Mouse (Mus musculus): Measurements from ENCODE around the gene Hist1h2bf. TPM values are rescaled to one million over a fixed set of nuclear protein-coding genes. Genes with fewer than 3 reads are reported as not detected.

The Hist1h2bf gene
- polyA plus RNA-seq, 1 experiment from 2014 or later = 5.8 TPM

- peak; percentile 97 for DNase-seq (ENCODE audit: extremely low spot score, low spot score)
- Histone ChIP-seq H3K4me1 (peaks cover 43% of the 10 kb centered on the region), H3K36me3 (replicated peaks) (no peaks in the 10 kb centered on the region), H3K27me3 (ENCODE audit: poor library complexity, severe bottlenecking) (no peaks in the 10 kb centered on the region), H3K9me3 (no peaks in the 10 kb centered on the region), H3K27ac (peak within 1 kb of the TSS; percentile 92), H3K4me3 (peak within 1 kb of the TSS; percentile 54)
- under 1% methylated on average over 62 of the region's 70 CpGs for WGBS
These were observed 42.8 kb downstream of the Hist1h2bf start, which contains the start of gene Hist1h4h for GRCm38 (mm10) chr13:23530901-23531875. Gene Hist1h4h, plus strand, starts transcription at chr13:23531050.

GRCm38 (mm10) chr13:23530181-23530900 is 43.7 kb downstream of the Hist1h2bf start:
- WGBS = under 1% methylated on average over 20 of the region's 20 CpGs
- Histone ChIP-seq H3K36me3 (replicated peaks) (no peaks in the 10 kb centered on the region), H3K4me1 (peaks cover 47% of the 10 kb centered on the region), H3K4me3 (peak overlapping the region; percentile 54), H3K9me3 (no peaks in the 10 kb centered on the region), H3K27ac (peak overlapping the region; percentile 92), H3K27me3 (ENCODE audit: poor library complexity, severe bottlenecking) (no peaks in the 10 kb centered on the region)
- peak; percentile 49 for DNase-seq (ENCODE audit: extremely low spot score, low spot score)

- no peak for DNase-seq (ENCODE audit: extremely low spot score, low spot score)
- 50% methylated on average over 2 of the region's 2 CpGs for WGBS
- Histone ChIP-seq H3K27me3 (ENCODE audit: poor library complexity, severe bottlenecking) (no peaks in the 10 kb centered on the region), H3K27ac (peak overlapping the region; percentile 92), H3K9me3 (no peaks in the 10 kb centered on the region), H3K4me3 (peak overlapping the region; percentile 54), H3K4me1 (peaks cover 52% of the 10 kb centered on the region), H3K36me3 (replicated peaks) (no peaks in the 10 kb centered on the region)
These were observed 44.4 kb downstream of the Hist1h2bf start for GRCm38 (mm10) chr13:23529480-23530165.

GRCm38 (mm10) chr13:23529005-23529404 is 45.0 kb downstream of the Hist1h2bf start:
- DNase-seq (ENCODE audit: extremely low spot score, low spot score) = no peak
- Histone ChIP-seq H3K27me3 (ENCODE audit: poor library complexity, severe bottlenecking) (no peaks in the 10 kb centered on the region), H3K9me3 (no peaks in the 10 kb centered on the region), H3K36me3 (replicated peaks) (no peaks in the 10 kb centered on the region), H3K4me3 (peak overlapping the region; percentile 54), H3K27ac (peak overlapping the region; percentile 65; the same call in 1 of the 2 replicates), H3K4me1 (peaks cover 52% of the 10 kb centered on the region)
- WGBS = 91% methylated on average over 5 of the region's 5 CpGs

GRCm38 (mm10) chr13:23526312-23526711 is 47.7 kb downstream of the Hist1h2bf start:
- no peaks in the 10 kb centered on the region for H3K9me3 ChIP-seq
- WGBS = under 1% methylated on average over 17 of the region's 17 CpGs
- H3K27me3 ChIP-seq (ENCODE audit: poor library complexity, severe bottlenecking) = no peaks in the 10 kb centered on the region
- H3K36me3 ChIP-seq (replicated peaks) = no peaks in the 10 kb centered on the region
- peak overlapping the region; percentile 52 for H3K4me3 ChIP-seq
- peaks cover 39% of the 10 kb centered on the region for H3K4me1 ChIP-seq
- peak overlapping the region; percentile 83 for H3K27ac ChIP-seq
- peak; percentile 91 for DNase-seq (ENCODE audit: extremely low spot score, low spot score)

- Histone ChIP-seq H3K4me1 (peaks cover 42% of the 10 kb centered on the region), H3K4me3 (peak overlapping the region; percentile 52), H3K36me3 (replicated peaks) (no peaks in the 10 kb centered on the region), H3K27me3 (ENCODE audit: poor library complexity, severe bottlenecking) (no peaks in the 10 kb centered on the region), H3K27ac (peak overlapping the region; percentile 52; the same call in 1 of the 2 replicates), H3K9me3 (no peaks in the 10 kb centered on the region)
- DNase-seq (ENCODE audit: extremely low spot score, low spot score) = no peak
- 4% methylated on average over 10 of the region's 10 CpGs for WGBS
These were observed 48.1 kb downstream of the Hist1h2bf start for GRCm38 (mm10) chr13:23525901-23526300.

- H3K27ac ChIP-seq = no peak overlapping the region
- peak overlapping the region; percentile 52 for H3K4me3 ChIP-seq
- H3K4me1 ChIP-seq = peaks cover 46% of the 10 kb centered on the region
- peak; percentile 82 for DNase-seq (ENCODE audit: extremely low spot score, low spot score)
- H3K9me3 ChIP-seq = no peaks in the 10 kb centered on the region
- no peaks in the 10 kb centered on the region for H3K36me3 ChIP-seq (replicated peaks)
- 8% methylated on average over 5 of the region's 5 CpGs for WGBS
- no peaks in the 10 kb centered on the region for H3K27me3 ChIP-seq (ENCODE audit: poor library complexity, severe bottlenecking)
These were observed 49.3 kb downstream of the Hist1h2bf start for GRCm38 (mm10) chr13:23524654-23525053.

- no peak for DNase-seq (ENCODE audit: extremely low spot score, low spot score)
- Histone ChIP-seq H3K4me3 (no peak overlapping the region), H3K36me3 (replicated peaks) (no peaks in the 10 kb centered on the region), H3K27me3 (ENCODE audit: poor library complexity, severe bottlenecking) (no peaks in the 10 kb centered on the region), H3K27ac (no peak overlapping the region), H3K9me3 (no peaks in the 10 kb centered on the region), H3K4me1 (peaks cover 39% of the 10 kb centered on the region)
- 64% methylated on average over 5 of the region's 5 CpGs for WGBS
These were observed 50.0 kb downstream of the Hist1h2bf start for GRCm38 (mm10) chr13:23523976-23524375.

Small RNA genes lying within 50 kb of the gene (microRNA-seq; reads per million reads assigned to microRNA genes)
- gene Gm44297 (0.90 reads per million), gene Gm44359 (not detected), gene Gm44394 (not detected)

Other genes starting within 250 kb of the Hist1h2bf start
- gene Zfp322a, start 205.0 kb downstream of the Hist1h2bf start, polyA plus RNA-seq (2016; fragmentation: Nextera tagmentation; extraction: Ambion mirVana) = 57.1 and 58.7 TPM in 2 replicates
- 15.3 and 15.5 TPM in 2 replicates for gene Abt1, start 150.3 kb downstream of the Hist1h2bf start, polyA plus RNA-seq (2016; fragmentation: Nextera tagmentation; extraction: Ambion mirVana)
- gene Btn1a1, start 108.3 kb downstream of the Hist1h2bf start, polyA plus RNA-seq (2016; fragmentation: Nextera tagmentation; extraction: Ambion mirVana) = 0.09 TPM in 1 of 2 replicates, not detected in the other
- 0.52 and 0.54 TPM in 2 replicates for gene Btn2a2, start 85.3 kb downstream of the Hist1h2bf start, polyA plus RNA-seq (2016; fragmentation: Nextera tagmentation; extraction: Ambion mirVana)
- 3.8 and 4.0 TPM in 2 replicates for gene Hist1h4h, start 43.1 kb downstream of the Hist1h2bf start, polyA plus RNA-seq (2016; fragmentation: Nextera tagmentation; extraction: Ambion mirVana)
- 6.7 and 9.5 TPM in 2 replicates for gene Hist1h2af, start 40.3 kb downstream of the Hist1h2bf start, polyA plus RNA-seq (2016; fragmentation: Nextera tagmentation; extraction: Ambion mirVana)
- gene Hist1h3g, start 38.8 kb downstream of the Hist1h2bf start, polyA plus RNA-seq (2016; fragmentation: Nextera tagmentation; extraction: Ambion mirVana) = 6.3 and 8.1 TPM in 2 replicates
- 0.74 and 0.79 TPM in 2 replicates for gene Hist1h2bh, start 30.8 kb downstream of the Hist1h2bf start, polyA plus RNA-seq (2016; fragmentation: Nextera tagmentation; extraction: Ambion mirVana)
- gene Hist1h3f, start 30.1 kb downstream of the Hist1h2bf start, polyA plus RNA-seq (2016; fragmentation: Nextera tagmentation; extraction: Ambion mirVana) = 1.00 and 1.7 TPM in 2 replicates
- gene Hist1h4f, start 22.5 kb downstream of the Hist1h2bf start, polyA plus RNA-seq (2016; fragmentation: Nextera tagmentation; extraction: Ambion mirVana) = 0.53 and 0.60 TPM in 2 replicates
- gene Hist1h1d, start 20.9 kb downstream of the Hist1h2bf start, polyA plus RNA-seq (2016; fragmentation: Nextera tagmentation; extraction: Ambion mirVana) = 0.58 and 0.60 TPM in 2 replicates
- gene Hist1h3e, start 11.8 kb downstream of the Hist1h2bf start, polyA plus RNA-seq (2016; fragmentation: Nextera tagmentation; extraction: Ambion mirVana) = 6.1 and 6.7 TPM in 2 replicates
- 102 and 105 TPM in 2 replicates for gene Hist1h2ae, start 3.0 kb downstream of the Hist1h2bf start, polyA plus RNA-seq (2016; fragmentation: Nextera tagmentation; extraction: Ambion mirVana)
- 6.4 and 6.7 TPM in 2 replicates for gene Hist1h2bg, start 2.8 kb downstream of the Hist1h2bf start, polyA plus RNA-seq (2016; fragmentation: Nextera tagmentation; extraction: Ambion mirVana)
- 1.5 TPM in 2 replicates for gene Hist1h2ad, start 185 bp upstream of the Hist1h2bf start, polyA plus RNA-seq (2016; fragmentation: Nextera tagmentation; extraction: Ambion mirVana)
- gene Hist1h3d, start 1.6 kb upstream of the Hist1h2bf start, polyA plus RNA-seq (2016; fragmentation: Nextera tagmentation; extraction: Ambion mirVana) = 7.1 and 7.2 TPM in 2 replicates
- gene Hist1h4d, start 7.4 kb upstream of the Hist1h2bf start, polyA plus RNA-seq (2016; fragmentation: Nextera tagmentation; extraction: Ambion mirVana) = 112 and 119 TPM in 2 replicates
- gene Hist1h2be, start 46.9 kb upstream of the Hist1h2bf start, polyA plus RNA-seq (2016; fragmentation: Nextera tagmentation; extraction: Ambion mirVana) = 3.2 and 3.6 TPM in 2 replicates
- 19.8 and 21.4 TPM in 2 replicates for gene Hist1h1e, start 48.4 kb upstream of the Hist1h2bf start, polyA plus RNA-seq (2016; fragmentation: Nextera tagmentation; extraction: Ambion mirVana)
- gene Hist1h2ac, start 109.8 kb upstream of the Hist1h2bf start, polyA plus RNA-seq (2016; fragmentation: Nextera tagmentation; extraction: Ambion mirVana) = 1.00 and 1.1 TPM in 2 replicates
- 17.2 and 19.3 TPM in 2 replicates for gene Hist1h2bc, start 110.0 kb upstream of the Hist1h2bf start, polyA plus RNA-seq (2016; fragmentation: Nextera tagmentation; extraction: Ambion mirVana)
- not detected in 2 replicates for gene Hist1h1t, start 121.6 kb upstream of the Hist1h2bf start, polyA plus RNA-seq (2016; fragmentation: Nextera tagmentation; extraction: Ambion mirVana)
- gene Hist1h4c, start 124.3 kb upstream of the Hist1h2bf start, polyA plus RNA-seq (2016; fragmentation: Nextera tagmentation; extraction: Ambion mirVana) = 4.5 and 5.9 TPM in 2 replicates
- gene Hfe, start 136.7 kb upstream of the Hist1h2bf start, polyA plus RNA-seq (2016; fragmentation: Nextera tagmentation; extraction: Ambion mirVana) = 1.3 and 1.5 TPM in 2 replicates
- 9.4 and 10.7 TPM in 2 replicates for gene Hist1h1c, start 164.6 kb upstream of the Hist1h2bf start, polyA plus RNA-seq (2016; fragmentation: Nextera tagmentation; extraction: Ambion mirVana)
- 7.7 and 9.0 TPM in 2 replicates for gene Hist1h3c, start 171.4 kb upstream of the Hist1h2bf start, polyA plus RNA-seq (2016; fragmentation: Nextera tagmentation; extraction: Ambion mirVana)
- gene Hist1h2bb, start 172.5 kb upstream of the Hist1h2bf start, polyA plus RNA-seq (2016; fragmentation: Nextera tagmentation; extraction: Ambion mirVana) = 2.3 and 2.7 TPM in 2 replicates
- gene Hist1h2ab, start 176.9 kb upstream of the Hist1h2bf start, polyA plus RNA-seq (2016; fragmentation: Nextera tagmentation; extraction: Ambion mirVana) = 49.5 and 50.4 TPM in 2 replicates
- 9.1 and 9.5 TPM in 2 replicates for gene Hist1h3b, start 178.1 kb upstream of the Hist1h2bf start, polyA plus RNA-seq (2016; fragmentation: Nextera tagmentation; extraction: Ambion mirVana)
- gene Hist1h4b, start 182.8 kb upstream of the Hist1h2bf start, polyA plus RNA-seq (2016; fragmentation: Nextera tagmentation; extraction: Ambion mirVana) = 2.5 and 4.5 TPM in 2 replicates
- 0.69 TPM in 1 of 2 replicates, not detected in the other for gene Hist1h4a, start 187.0 kb upstream of the Hist1h2bf start, polyA plus RNA-seq (2016; fragmentation: Nextera tagmentation; extraction: Ambion mirVana)
- gene Hist1h3a, start 188.2 kb upstream of the Hist1h2bf start, polyA plus RNA-seq (2016; fragmentation: Nextera tagmentation; extraction: Ambion mirVana) = 2.2 and 3.6 TPM in 2 replicates
- 2.6 and 3.3 TPM in 2 replicates for gene Hist1h1a, start 189.5 kb upstream of the Hist1h2bf start, polyA plus RNA-seq (2016; fragmentation: Nextera tagmentation; extraction: Ambion mirVana)
- gene Trim38, start 195.7 kb upstream of the Hist1h2bf start, polyA plus RNA-seq (2016; fragmentation: Nextera tagmentation; extraction: Ambion mirVana) = 0.10 and 0.12 TPM in 2 replicates
- gene Slc17a2, start 232.8 kb upstream of the Hist1h2bf start, polyA plus RNA-seq (2016; fragmentation: Nextera tagmentation; extraction: Ambion mirVana) = not detected in 2 replicates

Measured in forebrain, embryonic 10.5 days (tissue).